Mouse (Mus musculus) bone marrow macrophage, adult 2 months (primary cell): ENCODE results near the gene Kcnmb2.

Experiments used
- CTCF ChIP-seq: IDR thresholded peaks from 2 replicates; pipeline ENCODE4 v1.5.1; 2012; ENCODE audit warnings: low read depth, mild to moderate bottlenecking, low read length, moderate library complexity
- POLR2A ChIP-seq: IDR thresholded peaks from 2 replicates; pipeline ENCODE4 v1.6.1; 2012; ENCODE audit warnings: mild to moderate bottlenecking, low read depth, low read length, borderline replicate concordance

DNA sequence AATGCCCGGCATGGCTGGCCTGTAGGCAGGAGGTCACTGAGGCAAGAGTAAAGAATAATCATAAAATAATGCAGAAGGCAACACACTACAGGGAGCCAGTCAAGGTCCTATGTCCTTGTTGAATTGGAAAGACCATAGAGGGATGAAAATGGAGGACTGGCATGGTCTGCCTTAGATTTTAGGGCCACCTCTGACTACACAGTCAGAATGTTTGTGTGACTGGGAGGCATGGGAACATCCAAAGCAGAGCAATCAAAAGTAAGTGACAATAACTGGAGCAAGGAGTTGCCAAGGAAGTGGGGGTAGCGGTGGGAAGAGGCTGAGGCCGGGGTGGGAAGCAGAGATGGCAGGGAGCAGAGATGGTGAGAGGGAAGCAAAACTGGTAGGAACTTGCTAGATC lies 60.8 kb downstream of the Kcnmb2 start:
- no peak for TF ChIP-seq CTCF
- no peak for TF ChIP-seq POLR2A
